Mouse (Mus musculus): ENCODE results near the gene Rmdn2. TPM values are rescaled to one million over a fixed set of nuclear protein-coding genes. Genes with fewer than 3 reads are reported as not detected.

The Rmdn2 gene
- polyA plus RNA-seq, 1 experiment = 2.7 TPM

Other genes with a start within 250 kb of the Rmdn2 start
- gene Cyp1b1, start 103.2 kb downstream of the Rmdn2 start, polyA plus RNA-seq (2012; rRNA removed) = 35.5 and 49.4 TPM in 2 replicates